Mouse (Mus musculus) C2C12 (cell line): ENCODE results near the gene Gm20696.

Experiments used
- CEBPB ChIP-seq: IDR thresholded peaks from one replicate; pipeline ENCODE4 v1.6.1; 2011; ENCODE audit warnings: low read depth, mild to moderate bottlenecking, control low read depth, moderate library complexity
- CTCF ChIP-seq: IDR thresholded peaks from one replicate; pipeline ENCODE4 v1.5.1; 2011; ENCODE audit not compliant: control insufficient read depth, insufficient read depth, insufficient read length
- MYOG ChIP-seq: IDR thresholded peaks from one replicate; pipeline ENCODE4 v1.6.1; 2011; ENCODE audit not compliant: control insufficient read depth, insufficient read length; ENCODE audit errors: extremely low read depth

DNA sequence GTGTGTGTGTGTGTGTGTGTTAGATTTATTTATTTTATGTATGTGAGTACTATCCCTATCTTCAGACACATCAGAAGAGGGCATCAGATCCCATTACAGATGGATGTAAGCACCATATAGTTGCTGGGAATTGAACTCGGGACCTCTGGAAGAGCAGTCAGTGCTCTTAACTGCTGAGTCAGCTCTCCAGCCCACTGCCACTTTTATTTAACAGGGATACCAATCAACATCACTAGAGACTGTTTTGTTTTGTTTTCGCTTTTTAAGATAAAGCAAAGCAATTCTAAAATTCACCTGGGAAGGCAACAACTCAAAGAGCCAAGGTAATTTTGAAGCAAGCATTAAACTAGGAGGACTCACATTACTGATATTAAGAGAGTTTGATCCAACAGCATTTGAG lies 120.2 kb downstream of the Gm20696 start:
- TF ChIP-seq CTCF (no peak), MYOG (no peak), CEBPB (no peak)
